Mouse (Mus musculus) neutrophil, adult 5-6 weeks (primary cell): ENCODE measurements around the gene Crybg1. TPM values are rescaled to one million over a fixed set of nuclear protein-coding genes. Genes with fewer than 3 reads are reported as not detected.

Experiments
- ATAC-seq: fragments of 151-379, 151-347 bp; 2 replicates; pipeline ENCODE4 v1.8.0; 2017; ENCODE audit warnings: mild to moderate bottlenecking, moderate TSS enrichment; ENCODE audit not compliant: insufficient number of reproducible peaks, poor library complexity, low FRiP score, severe bottlenecking; ENCODE audit errors: extremely low read depth
- total RNA-seq: library from RNA; stranded (forward); fragments of 200-1000 nt; gene quantifications from 2 replicates; pipeline ENCODE4 v1.2.3, GENCODE M21; 2017

The Crybg1 gene
- total RNA-seq, 1 experiment from 2014 or later: 34.7 TPM

GRCm38 (mm10) chr10:44112005-44112675 lies 36.5 kb downstream of the Crybg1 start:
- ATAC-seq: no peak

GRCm38 (mm10) chr10:44111168-44111567 lies 37.5 kb downstream of the Crybg1 start:
- no peak for ATAC-seq

GRCm38 (mm10) chr10:44110460-44110859 lies 38.2 kb downstream of the Crybg1 start:
- no peak for ATAC-seq

- ATAC-seq: no peak
These were observed 53.9 kb downstream of the Crybg1 start for GRCm38 (mm10) chr10:44094794-44095193.

GRCm38 (mm10) chr10:44091757-44092156 lies 56.9 kb downstream of the Crybg1 start:
- ATAC-seq: no peak

- ATAC-seq: no peak
These were observed 68.3 kb downstream of the Crybg1 start for GRCm38 (mm10) chr10:44080351-44080750.

GRCm38 (mm10) chr10:44078799-44079521 lies 69.7 kb downstream of the Crybg1 start:
- ATAC-seq: no peak

GRCm38 (mm10) chr10:44071095-44071494 lies 77.6 kb downstream of the Crybg1 start:
- ATAC-seq: peak; percentile 92

GRCm38 (mm10) chr10:44069131-44069530 lies 79.5 kb downstream of the Crybg1 start:
- peak; percentile 84 for ATAC-seq

GRCm38 (mm10) chr10:44065848-44066360 lies 82.7 kb downstream of the Crybg1 start:
- ATAC-seq: no peak

- no peak for ATAC-seq
These were observed 85.7 kb downstream of the Crybg1 start for GRCm38 (mm10) chr10:44062981-44063380.

GRCm38 (mm10) chr10:44050913-44051312 lies 97.7 kb downstream of the Crybg1 start:
- ATAC-seq: no peak

- ATAC-seq: no peak
These were observed 103.9 kb downstream of the Crybg1 start for GRCm38 (mm10) chr10:44044727-44045126.

- ATAC-seq: no peak
These were observed 105.0 kb downstream of the Crybg1 start for GRCm38 (mm10) chr10:44043630-44044029.

GRCm38 (mm10) chr10:44039185-44039584 lies 109.5 kb downstream of the Crybg1 start:
- no peak for ATAC-seq

GRCm38 (mm10) chr10:44037918-44038544 lies 110.6 kb downstream of the Crybg1 start:
- no peak for ATAC-seq

- no peak for ATAC-seq
These were observed 119.1 kb downstream of the Crybg1 start for GRCm38 (mm10) chr10:44029566-44029965.

GRCm38 (mm10) chr10:44027226-44027625 lies 121.4 kb downstream of the Crybg1 start:
- no peak for ATAC-seq

- ATAC-seq: no peak
These were observed 122.5 kb downstream of the Crybg1 start for GRCm38 (mm10) chr10:44026105-44026504.

- ATAC-seq: no peak
These were observed 123.9 kb downstream of the Crybg1 start for GRCm38 (mm10) chr10:44024705-44025104.
